28 mouse cellular contexts compared by ENCODE assay signal in genomic region chrX:166236131-166236530, GRCm38 (mm10). TPM values are rescaled to one million over a fixed set of nuclear protein-coding genes. Genes with fewer than 3 reads are reported as not detected.
A peak's percentile ranks its signal among the peaks of the same experiment; 100 is the strongest.
DNase-seq lines count a peak whose midpoint lies in the region; ATAC-seq and TF ChIP-seq lines count a peak whose summit lies in the region.
"Had no signal": no experiment of that assay in that cellular context is flagged by ENCODE, and none has a peak within 500 bp of the region (broad histone marks: within the 10 kb centered on the region; RNA-seq: fewer than 3 reads in every experiment).

No protein-coding gene starts in this region.

- no peaks in the 10 kb centered on the region for H3K27me3 ChIP-seq in lung, postnatal 0 days (replicated peaks; ENCODE audit: insufficient read depth, low read length)
- H3K27me3 ChIP-seq in myocyte (ENCODE audit: control insufficient read depth, insufficient read depth, insufficient read length), result no peaks in the 10 kb centered on the region
- H3K27me3 ChIP-seq in midbrain, embryonic 13.5 days, result peaks cover 48% of the 10 kb centered on the region

- no peak overlapping the region for H3K4me2 ChIP-seq in lung, postnatal 0 days (replicated peaks; ENCODE audit: low read depth, low read length)
- H3K4me2 ChIP-seq in myocyte (ENCODE audit: low read depth), result peak overlapping the region; percentile 69
- H3K4me2 ChIP-seq in midbrain, embryonic 13.5 days (replicated peaks), result no peak overlapping the region
- H3K4me2 ChIP-seq: forebrain, embryonic 13.5 days; heart, embryonic 15.5 days; hindbrain, embryonic 14.5 days; lung, embryonic 14.5 days; midbrain, embryonic 15.5 days had no signal

- no peaks in the 10 kb centered on the region for H3K9me3 ChIP-seq in lung, postnatal 0 days (ENCODE audit: low read length)
- no peaks in the 10 kb centered on the region for H3K9me3 ChIP-seq in midbrain, embryonic 13.5 days
- H3K9me3 ChIP-seq: forebrain, embryonic 13.5 days; heart, embryonic 15.5 days; midbrain, embryonic 15.5 days had no signal

- H3K4me3 ChIP-seq in gastrocnemius, adult 2 months, result no peak overlapping the region
- H3K4me3 ChIP-seq in lung, postnatal 0 days (ENCODE audit: low read depth, low read length), result no peak overlapping the region
- no peak overlapping the region for H3K4me3 ChIP-seq in myocyte
- no peak overlapping the region for H3K4me3 ChIP-seq in midbrain, embryonic 13.5 days (replicated peaks)
- H3K4me3 ChIP-seq: forebrain, embryonic 13.5 days; heart, adult 2 months; heart, embryonic 15.5 days; midbrain, embryonic 15.5 days had no signal

- H3K9ac ChIP-seq in lung, postnatal 0 days (replicated peaks; ENCODE audit: low read depth), result no peak overlapping the region
- no peak overlapping the region for H3K9ac ChIP-seq in midbrain, embryonic 13.5 days (replicated peaks)
- H3K9ac ChIP-seq: forebrain, embryonic 13.5 days; heart, embryonic 15.5 days; hindbrain, embryonic 14.5 days; liver, embryonic 14.5 days; lung, embryonic 14.5 days; midbrain, embryonic 15.5 days had no signal

- H3ac ChIP-seq in myocyte (ENCODE audit: control insufficient read depth, insufficient read length), result no peak overlapping the region

- peak overlapping the region; percentile 31; the same call in 1 of the 2 replicates for H3K27ac ChIP-seq in gastrocnemius, adult 2 months
- 0 out of 2 replicates have a peak overlapping the region, but pooled peaks have one; percentile 20 for H3K27ac ChIP-seq in lung, postnatal 0 days (ENCODE audit: low read length)
- H3K27ac ChIP-seq in midbrain, embryonic 13.5 days, result no peak overlapping the region
- H3K27ac ChIP-seq: forebrain, embryonic 13.5 days; heart, adult 2 months; heart, embryonic 15.5 days; hindbrain, embryonic 14.5 days; liver, embryonic 14.5 days; midbrain, embryonic 15.5 days had no signal

- no peak for TF ChIP-seq CTCF in gastrocnemius, adult 2 months (IDR thresholded peaks at IDR 0.05)
- TF ChIP-seq CTCF in lung, postnatal 0 days (IDR thresholded peaks at IDR 0.05), result no peak

- ATAC-seq in lung, postnatal 0 days, result no peak
- ATAC-seq in midbrain, embryonic 13.5 days, result no peak
- ATAC-seq: forebrain, embryonic 13.5 days; intestine, postnatal 0 days; midbrain, embryonic 15.5 days had no signal

- TF ChIP-seq POLR2A in myocyte (IDR thresholded peaks at IDR 0.05; ENCODE audit: insufficient read length, low read depth), result no peak

- WGBS in lung, postnatal 0 days, result 39% methylated on average over 2 of the region's 2 CpGs
- 61% methylated on average over 2 of the region's 2 CpGs for WGBS in midbrain, embryonic 13.5 days

- TF ChIP-seq EP300 in lung, postnatal 0 days (IDR thresholded peaks at IDR 0.05), result no peak

- intact Hi-C loops in gastrocnemius, adult 2 months (cut with DNase I), result no loop called here

- no peaks in the 10 kb centered on the region for H3K79me2 ChIP-seq in myocyte (ENCODE audit: control insufficient read depth, insufficient read depth)

- H3K4me1 ChIP-seq in lung, postnatal 0 days (ENCODE audit: insufficient read depth, low read depth, low read length), result no peaks in the 10 kb centered on the region
- no peaks in the 10 kb centered on the region for H3K4me1 ChIP-seq in midbrain, embryonic 13.5 days (replicated peaks)
- H3K4me1 ChIP-seq: forebrain, embryonic 13.5 days; heart, embryonic 15.5 days; midbrain, embryonic 15.5 days had no signal

- no peak for DNase-seq in gastrocnemius, adult 2 months
- no peak for DNase-seq in gastrocnemius, postnatal 25 days
- DNase-seq in lung, postnatal 0 days (ENCODE audit: low spot score), result peak; percentile 25
- no peak for DNase-seq in lung, postnatal 4 days
- peak; percentile 48 for DNase-seq in NIH3T3 (ENCODE audit: low read depth)
- DNase-seq in embryo, embryonic 9.5 days (ENCODE audit: extremely low spot score), result no peak
- DNase-seq: adrenal gland, postnatal 14 days; cerebellum, adult 11 months; cerebellum, adult 9-10 months; gastrocnemius, postnatal 14 days; heart, adult 2 months; kidney, adult 9 months; kidney, postnatal 10 days; layer of hippocampus, postnatal 36 days; liver; lung, embryonic 14.5 days; right cerebral cortex, postnatal 25 days; spleen, adult 18-20 months; thymus, adult 18-20 months; thymus, postnatal 36 days had no signal

- no peaks in the 10 kb centered on the region for H3K36me3 ChIP-seq in lung, postnatal 0 days (ENCODE audit: insufficient read depth, low read length)
- no peaks in the 10 kb centered on the region for H3K36me3 ChIP-seq in myocyte (ENCODE audit: control insufficient read depth, insufficient read depth)
- H3K36me3 ChIP-seq in midbrain, embryonic 13.5 days, result no peaks in the 10 kb centered on the region
- H3K36me3 ChIP-seq: heart, embryonic 15.5 days; midbrain, embryonic 15.5 days had no signal

TF ChIP-seq in myocyte, 11 proteins besides CTCF, POLR2A, EP300 and RAD21:
- TF ChIP-seq MAX (IDR thresholded peaks at IDR 0.05; ENCODE audit: low read depth), result no peak
- TF ChIP-seq REST (IDR thresholded peaks at IDR 0.05; ENCODE audit: insufficient read depth, insufficient read length), result no peak
- no peak for TF ChIP-seq E2F4 (IDR thresholded peaks at IDR 0.05; ENCODE audit: insufficient read depth)

RNA-seq across cellular contexts. Expression of gene Gpm6b, which starts 2.6 kb away (rescaled TPM):
- total RNA-seq in gastrocnemius, adult 2 months (2021), result 1 to 10 TPM; 2.9 to 3.3 TPM
- total RNA-seq in gastrocnemius, postnatal 25 days (2021), result 1 to 10 TPM; 5.1 to 5.9 TPM
- polyA plus RNA-seq in lung, postnatal 0 days (2015; fragmentation: Nextera tagmentation; extraction: Ambion mirVana), result 42.4 and 47.9 TPM in 2 replicates
- 3.7 TPM for polyA plus RNA-seq in myocyte (2012; fragmentation: generic; extraction: Trizol)
- 271 and 286 TPM in 2 replicates for polyA plus RNA-seq in midbrain, embryonic 13.5 days (2015; fragmentation: Nextera tagmentation; extraction: Ambion mirVana)

Comparison
In these comparisons a context has a peak if more than half of its experiments do, and no peak if none do; other contexts are left out.
1. DNase-seq: peak in lung, postnatal 0 days (single experiment) and NIH3T3 (single experiment); none in gastrocnemius, adult 2 months (single experiment), gastrocnemius, postnatal 25 days (single experiment), lung, postnatal 4 days (0 of 2) and embryo, embryonic 9.5 days (single experiment).